Mouse (Mus musculus): ENCODE measurements around the gene Sclt1.
"Not testable (repeated sequence)": the region's sequence is repeated elsewhere in the genome, so short reads cannot be mapped to it uniquely, and the experiment has no call there.

Sclt1 gene

DNA sequence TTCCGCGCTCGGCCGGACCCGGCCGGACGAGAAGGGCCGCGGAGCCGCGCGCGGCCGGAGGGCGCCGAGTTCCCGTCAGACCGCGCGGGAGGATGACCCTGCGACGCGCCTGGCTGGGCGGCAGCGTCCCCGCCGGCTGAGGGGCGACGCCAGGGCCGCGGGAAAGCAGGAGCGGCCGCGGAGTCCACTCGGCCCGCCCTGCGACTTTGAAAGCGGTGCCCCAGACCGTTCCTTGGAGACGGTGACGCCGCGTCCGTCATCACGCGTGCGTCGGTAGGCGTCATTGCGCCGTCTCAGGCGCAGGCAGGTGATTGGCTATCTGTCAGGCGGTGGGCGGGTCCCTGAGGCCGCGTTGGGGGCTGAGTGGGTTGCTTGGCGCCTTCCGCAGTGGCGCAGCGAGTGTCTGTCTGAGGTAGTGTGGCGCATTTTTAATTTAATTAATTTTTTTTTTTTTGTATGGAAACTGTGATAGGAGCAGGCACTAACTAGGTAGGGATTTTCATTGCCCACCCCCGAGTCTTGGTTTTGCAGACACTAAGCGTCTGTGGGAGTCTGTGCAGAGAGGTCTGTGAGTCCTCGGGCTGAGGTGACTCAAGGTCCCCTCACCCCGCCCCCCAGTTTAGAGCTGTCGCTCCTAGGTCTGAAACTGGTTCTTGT, at the start of gene Sclt1, which contains the start of gene D3Ertd751e:
Gene Sclt1 (minus strand): TSS at position 237 of the 657 bp plus-strand sequence.
Gene D3Ertd751e (plus strand): TSS at position 334 of the 657 bp plus-strand sequence.
- DNase-seq (ENCODE audit: low read depth, low spot score): peak; percentile 99

DNA sequence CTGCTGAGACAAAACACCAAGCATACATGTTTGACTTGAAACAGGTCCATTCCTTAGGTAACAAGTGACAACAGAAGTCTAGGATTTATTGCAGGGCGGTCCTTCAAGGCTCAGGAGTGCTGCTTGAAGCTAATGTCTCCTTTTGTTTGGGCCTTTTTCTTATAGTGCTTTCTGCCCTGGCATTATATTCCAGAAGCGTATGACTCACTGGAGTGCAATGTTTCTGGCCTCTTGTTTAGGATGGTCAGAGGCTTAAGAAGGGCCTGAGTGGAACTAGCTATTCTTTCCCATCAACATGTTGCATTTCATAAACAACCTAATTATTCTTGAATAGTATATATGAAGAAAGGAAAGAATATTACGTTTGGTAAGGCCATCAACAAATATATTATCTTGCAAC, 19.8 kb upstream of the Sclt1 start:
- DNase-seq (ENCODE audit: low read depth, low spot score): no peak

DNA sequence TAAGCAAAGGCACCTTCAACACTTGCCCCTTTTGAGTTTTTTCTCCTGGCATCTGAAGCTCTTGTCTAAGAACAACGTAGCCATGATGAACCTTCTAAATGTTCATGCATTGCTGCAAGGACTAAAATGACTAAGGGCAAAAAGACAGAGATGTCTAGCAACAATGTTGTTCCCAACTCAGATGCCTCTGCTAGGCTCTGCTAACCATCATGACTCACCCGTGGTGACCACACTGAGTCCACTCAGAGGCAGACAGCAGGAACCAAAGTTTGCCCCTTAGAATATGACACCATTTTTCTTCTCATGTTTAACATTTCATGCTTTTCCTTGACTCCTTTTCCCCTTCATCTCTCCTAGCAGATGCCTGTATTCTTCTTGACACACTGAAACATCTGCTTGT, 12.2 kb upstream of the Sclt1 start:
- no peak for DNase-seq (ENCODE audit: low read depth, low spot score)

DNA sequence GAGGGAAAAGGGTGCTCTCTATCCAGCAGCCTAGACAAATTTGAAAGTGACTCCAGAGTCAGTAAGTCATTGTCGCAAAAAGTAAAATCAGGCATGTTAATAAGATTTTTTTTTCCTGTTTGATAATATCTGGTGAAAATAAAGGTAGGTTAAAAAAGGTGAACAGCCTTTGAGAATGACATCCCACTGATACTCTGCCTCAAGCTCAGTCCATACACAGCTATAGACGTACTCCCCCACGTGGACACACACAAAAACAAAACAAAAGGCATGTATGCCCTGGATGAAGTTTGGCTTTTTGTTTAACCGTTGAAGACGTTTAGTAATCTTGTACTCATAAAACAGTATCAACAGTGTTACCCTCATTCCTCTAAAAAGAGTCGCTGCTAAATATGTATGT, 1.1 kb upstream of the Sclt1 start:
- peak; percentile 64 for DNase-seq (ENCODE audit: low read depth, low spot score)

DNA sequence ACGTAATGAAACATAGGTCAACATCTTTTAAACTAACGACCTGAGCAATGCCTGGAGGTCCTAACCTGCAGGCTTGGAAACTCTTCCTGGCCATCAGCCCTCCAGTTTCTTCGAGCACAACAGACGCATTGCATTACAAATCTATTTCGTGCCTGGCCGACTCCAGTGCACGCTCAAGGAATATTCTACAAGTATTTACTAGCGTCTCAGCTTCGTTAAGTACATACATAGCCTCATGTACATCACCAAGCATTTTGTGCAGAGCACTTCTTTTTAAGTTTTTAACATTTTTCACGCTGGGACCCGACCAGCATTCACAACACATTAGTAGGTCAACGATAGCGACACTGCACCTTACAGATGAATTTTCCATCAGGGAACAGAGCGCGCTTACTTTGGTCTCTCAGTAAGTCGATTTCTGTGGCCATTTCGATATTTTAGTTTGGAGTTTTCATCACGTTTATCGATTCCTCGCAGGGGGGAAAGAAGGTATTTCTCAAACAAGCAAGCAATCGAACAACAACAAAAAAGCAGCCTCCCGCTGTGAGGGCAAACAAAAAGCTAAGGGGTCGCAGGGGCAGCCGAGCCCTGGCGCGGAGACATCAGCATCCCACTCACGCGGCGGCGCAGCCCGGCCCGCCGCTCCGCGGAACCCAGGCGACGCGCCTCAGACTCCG, 575 bp downstream of the Sclt1 start:
- peak; percentile 45 for DNase-seq (ENCODE audit: low read depth, low spot score)

DNA sequence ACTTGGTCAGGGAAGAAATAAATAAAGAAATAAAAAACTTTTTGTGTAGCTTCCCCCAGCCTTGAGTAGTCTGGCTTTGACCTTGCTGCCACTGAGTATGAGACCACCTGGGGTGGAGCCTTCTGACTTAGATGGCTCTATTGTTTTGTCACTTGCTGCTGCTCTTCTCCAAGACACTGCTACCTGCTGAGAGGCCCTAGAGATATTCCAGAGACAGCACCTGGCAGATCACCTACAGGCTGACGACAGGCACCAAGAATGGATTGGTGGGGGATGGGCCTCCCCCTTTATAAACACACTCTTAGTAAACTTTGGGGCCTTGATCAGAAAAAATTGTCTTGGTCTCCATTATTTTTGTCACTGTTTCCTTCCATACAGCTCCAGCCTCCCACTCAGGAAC, 46.6 kb downstream of the Sclt1 start:
- no peak for DNase-seq (ENCODE audit: low read depth, low spot score)

DNA sequence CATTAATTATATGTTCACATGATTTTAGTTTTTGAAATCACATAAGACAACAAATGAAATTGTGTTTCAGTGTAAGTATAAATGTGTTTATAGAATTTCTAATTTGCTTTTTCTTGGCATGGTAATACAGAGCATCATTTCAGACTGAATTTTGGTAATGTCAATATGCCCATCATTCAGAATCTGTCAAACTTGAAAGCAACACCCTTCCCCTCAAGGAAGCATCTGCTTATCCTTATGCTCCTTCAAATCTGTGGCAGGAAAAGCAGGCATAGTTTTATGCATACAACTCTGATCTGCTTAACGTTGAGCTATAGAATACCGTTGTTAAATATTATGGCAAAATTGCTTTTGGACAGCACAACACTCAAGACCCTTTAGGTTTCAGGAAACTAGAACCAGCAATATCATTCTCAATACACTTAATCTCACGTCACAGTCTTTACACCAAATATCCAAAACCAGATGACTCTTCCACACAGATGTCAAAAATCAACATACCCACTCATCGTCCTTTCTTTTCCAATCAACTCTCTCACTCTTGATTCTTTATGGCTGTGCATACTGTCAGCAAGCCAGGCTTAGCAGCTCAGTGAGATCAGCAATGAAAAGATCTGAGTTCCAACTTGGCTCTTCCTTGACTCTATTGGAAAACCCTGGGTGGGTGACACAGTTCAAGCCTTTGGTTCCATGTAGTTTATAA, 49.7 kb downstream of the Sclt1 start:
- DNase-seq (ENCODE audit: low read depth, low spot score): no peak

DNA sequence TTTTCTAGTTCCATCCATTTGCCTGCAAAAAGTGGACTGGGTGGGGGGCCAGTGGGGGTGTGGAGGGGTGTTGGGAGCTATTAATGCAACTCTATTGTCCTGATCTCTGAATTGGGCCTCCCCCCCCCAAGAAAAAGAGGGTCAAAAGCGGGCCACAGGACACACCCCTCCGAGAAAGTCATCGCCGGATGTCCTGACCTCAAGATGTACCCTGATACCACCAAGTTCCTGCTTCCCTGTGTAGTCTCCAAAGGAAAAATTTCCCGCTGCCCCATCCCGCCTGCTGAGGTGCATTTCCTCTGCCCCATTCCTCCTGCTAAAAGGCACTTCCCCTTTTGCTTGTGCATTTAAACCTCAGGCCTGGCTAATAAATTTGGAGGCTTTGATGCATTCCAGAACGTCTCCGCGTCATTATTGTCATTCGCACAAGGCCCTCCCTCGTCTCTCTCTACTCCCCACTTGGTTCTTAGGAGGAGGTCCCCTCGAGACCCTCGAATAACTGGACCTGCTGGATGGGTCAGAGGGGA, 52.1 kb downstream of the Sclt1 start:
- not testable (repeated sequence) for DNase-seq (ENCODE audit: low read depth, low spot score)

DNA sequence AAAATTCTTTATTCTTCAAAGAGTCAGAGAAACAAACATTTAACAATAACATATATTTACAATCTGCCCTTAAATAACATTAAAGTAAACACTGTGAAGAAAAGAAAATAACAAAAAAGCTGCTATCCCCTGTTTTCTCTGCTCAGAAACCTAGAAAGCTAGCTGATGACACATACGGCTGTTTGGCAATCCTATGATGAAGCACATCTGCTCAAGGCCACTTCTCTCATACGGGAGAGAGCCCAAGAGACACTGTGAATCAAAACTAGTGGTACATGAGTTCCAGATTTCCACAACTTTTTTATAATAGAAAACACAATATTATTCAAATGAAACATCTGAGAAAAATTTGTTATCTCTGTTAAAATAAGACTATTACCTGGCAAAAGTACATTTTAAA, 55.9 kb downstream of the Sclt1 start:
- no peak for DNase-seq (ENCODE audit: low read depth, low spot score)

DNA sequence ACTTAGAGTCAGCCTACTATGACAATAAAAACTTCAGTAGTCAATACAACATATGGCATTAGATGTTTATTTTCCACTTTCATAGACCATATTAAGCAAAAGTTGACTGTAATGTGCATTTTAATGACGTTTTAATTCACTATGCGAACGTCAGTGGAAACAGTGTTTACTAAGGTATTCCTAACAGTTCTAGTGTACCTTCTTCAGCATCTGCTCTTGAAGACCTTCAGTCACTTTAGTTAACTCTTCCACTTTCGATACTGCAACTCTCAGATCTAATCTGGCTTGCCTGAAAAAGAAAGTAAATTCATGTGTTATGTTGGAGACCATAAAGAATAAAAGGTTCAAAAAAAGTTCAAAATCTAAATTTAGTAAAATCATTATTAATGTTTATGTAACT, 60.2 kb downstream of the Sclt1 start:
- peak; percentile 43 for DNase-seq (ENCODE audit: low read depth, low spot score)

DNA sequence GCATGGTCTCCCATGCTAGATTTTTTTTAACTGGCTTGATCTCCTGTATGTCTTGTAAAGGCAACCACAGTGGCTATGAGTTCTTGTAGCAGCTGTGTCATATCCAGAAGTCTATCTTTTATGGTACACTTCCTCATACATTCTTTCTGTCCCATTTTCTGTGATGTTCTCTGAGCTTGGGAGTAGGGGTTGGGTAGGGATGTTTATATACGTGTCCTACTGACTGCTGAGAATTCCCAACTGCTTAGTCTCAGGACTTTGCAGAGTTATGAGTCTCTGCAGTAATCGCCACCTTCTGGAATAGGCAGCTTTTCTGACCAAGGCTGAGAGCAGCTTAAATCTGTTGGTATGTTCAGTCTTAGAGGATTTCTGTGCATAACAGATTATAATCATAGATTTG, 65.7 kb downstream of the Sclt1 start:
- no peak for DNase-seq (ENCODE audit: low read depth, low spot score)

DNA sequence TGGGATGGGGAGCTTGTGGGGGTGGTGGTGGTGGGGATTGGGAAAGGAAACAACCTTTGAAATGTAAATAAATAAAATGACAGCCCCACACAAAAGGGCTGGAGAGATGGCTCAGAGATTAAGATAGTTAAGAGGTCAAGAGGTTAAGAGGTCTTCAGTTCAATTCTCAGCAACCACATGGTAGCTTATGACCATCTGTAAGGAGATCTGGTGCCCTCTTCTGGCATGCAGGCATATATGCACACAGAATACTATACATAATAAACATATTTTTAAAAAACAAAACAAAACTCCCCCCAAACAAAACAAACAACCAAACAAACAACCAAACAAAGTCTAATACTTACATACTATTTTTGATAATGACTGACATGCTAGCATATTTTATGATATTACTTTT, 67.5 kb downstream of the Sclt1 start:
- peak; percentile 14 for DNase-seq (ENCODE audit: low read depth, low spot score)

DNA sequence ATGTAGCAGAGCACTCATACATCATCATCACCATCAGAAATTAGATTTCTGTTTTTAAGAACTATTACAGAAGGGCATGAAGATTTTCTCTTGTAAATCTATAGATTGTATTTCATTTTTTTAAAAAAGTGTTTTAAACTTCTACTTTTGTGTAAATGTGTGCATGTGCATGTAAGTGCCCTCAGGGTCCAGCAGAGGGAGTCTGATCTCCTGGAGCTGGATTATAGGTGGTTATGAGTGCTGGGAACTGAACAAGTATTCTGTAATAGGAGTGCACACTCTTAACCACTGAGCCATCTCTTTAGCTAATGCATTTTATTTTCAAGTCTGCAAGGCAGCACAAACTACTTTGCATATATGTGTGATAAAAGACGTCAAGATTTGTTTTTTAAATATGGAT, 86.7 kb downstream of the Sclt1 start:
- peak; percentile 5 for DNase-seq (ENCODE audit: low read depth, low spot score)

DNA sequence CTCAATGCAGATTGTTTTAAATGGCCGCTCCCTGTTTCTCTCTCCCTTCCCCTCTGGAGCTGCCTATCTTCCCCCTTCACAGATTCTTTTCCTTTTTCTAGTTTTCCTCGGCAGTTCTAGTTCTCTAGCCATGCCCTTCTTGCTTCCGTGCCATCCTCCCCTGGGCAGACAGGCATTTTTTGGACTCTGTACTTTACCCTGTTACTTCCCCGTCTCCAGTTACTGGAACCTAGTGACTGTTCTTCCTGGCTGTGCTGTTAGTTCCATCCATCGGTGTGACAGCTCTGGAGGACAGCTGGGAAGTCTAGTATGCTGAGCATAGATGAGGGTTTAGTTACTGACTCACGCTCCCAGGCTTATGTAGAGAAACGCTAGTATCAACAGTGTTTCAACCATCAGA, 121.3 kb downstream of the Sclt1 start:
- DNase-seq (ENCODE audit: low read depth, low spot score): no peak

DNA sequence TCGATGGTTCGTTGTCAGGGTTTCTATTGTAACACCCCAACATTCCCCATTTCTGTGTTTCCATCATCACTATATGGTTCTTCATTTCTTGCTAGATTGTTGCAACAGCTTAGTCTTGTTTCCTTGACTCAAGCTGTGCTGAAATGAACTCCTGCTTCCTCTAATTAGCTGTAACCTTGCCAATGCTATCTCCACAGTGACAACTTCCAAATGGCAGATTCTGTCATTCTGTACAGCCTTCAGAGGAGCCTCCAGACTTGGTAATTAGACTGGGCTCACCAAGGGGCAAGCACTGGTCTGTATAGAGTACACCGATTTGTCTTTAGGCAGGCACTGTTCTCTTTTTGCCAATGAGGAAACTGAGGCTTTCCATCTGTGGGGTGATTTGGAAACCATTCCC, 123.8 kb downstream of the Sclt1 start:
- DNase-seq (ENCODE audit: low read depth, low spot score): no peak

DNA sequence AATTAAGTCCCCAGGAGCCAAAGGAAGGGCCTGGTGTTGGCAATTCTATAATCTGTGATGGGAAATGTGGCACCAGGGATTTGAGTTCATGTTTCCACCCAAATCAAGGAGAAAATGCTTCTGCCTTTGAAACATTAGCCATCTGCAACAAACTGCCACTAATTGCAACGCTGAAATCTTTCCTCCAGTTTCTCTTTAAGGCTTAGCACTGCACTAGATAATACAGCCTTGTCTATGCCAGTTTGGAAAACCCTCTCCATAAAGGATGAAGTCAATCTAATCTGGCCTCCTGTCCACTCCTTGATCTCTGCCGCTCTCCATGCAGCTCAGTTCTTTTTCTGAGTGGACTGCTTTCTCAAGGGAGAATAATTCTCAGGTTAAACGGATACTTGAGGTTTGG, 124.3 kb downstream of the Sclt1 start:
- no peak for DNase-seq (ENCODE audit: low read depth, low spot score)

DNA sequence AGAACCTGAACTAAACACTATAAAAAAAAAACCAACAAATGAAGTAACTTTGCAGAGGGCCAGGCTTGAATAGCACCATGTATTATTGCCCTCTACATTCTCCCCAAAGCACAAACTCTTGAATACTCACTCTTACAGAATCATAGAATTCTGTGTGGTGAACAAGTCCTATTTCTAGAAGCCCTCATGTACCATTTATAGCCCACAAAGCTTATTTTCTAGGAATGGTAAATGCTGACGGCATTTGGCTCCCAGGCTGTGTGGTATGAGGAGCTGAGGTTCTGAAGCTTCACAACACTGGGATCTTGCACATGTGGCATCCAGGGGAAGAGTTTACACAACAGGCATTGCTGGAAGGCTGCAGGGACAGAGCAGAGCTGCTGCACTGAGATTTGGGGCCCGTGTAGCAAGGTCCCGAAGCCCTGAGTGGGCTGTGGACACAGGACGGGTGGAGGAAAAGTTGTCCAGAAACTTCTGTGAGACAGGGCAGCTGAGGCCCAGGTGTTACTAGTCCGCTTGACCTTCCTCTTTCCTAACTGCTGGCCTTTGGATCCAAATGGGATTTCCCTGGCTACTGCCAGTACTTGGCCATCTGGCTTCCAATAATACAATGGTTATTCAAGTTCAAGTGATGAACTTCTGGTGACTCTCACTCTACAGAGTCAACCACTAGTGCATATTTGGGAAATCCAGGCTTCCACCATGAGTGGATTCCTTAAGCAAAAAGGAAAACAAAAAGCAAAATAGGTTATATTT, 127.9 kb downstream of the Sclt1 start:
- no peak for DNase-seq (ENCODE audit: low read depth, low spot score)

DNA sequence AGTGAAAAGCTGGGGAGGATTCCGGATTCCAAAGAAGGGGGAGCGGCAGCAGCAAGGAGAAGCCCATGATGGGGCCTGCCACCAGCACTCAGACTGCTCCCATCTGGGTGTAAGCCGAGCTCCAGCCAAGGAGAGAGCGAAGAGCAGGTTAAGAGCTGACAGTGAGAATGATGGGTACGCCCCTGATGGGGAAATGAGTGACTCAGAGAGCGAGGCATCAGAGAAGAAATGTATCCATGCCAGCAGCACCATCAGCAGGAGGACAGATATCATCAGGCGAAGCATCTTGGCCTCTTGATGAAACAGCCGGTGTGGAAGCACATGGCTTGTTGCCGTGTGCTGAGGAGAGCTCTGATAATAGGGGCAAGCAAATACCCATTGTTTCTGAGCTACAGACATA, 128.6 kb downstream of the Sclt1 start:
- DNase-seq (ENCODE audit: low read depth, low spot score): no peak

DNA sequence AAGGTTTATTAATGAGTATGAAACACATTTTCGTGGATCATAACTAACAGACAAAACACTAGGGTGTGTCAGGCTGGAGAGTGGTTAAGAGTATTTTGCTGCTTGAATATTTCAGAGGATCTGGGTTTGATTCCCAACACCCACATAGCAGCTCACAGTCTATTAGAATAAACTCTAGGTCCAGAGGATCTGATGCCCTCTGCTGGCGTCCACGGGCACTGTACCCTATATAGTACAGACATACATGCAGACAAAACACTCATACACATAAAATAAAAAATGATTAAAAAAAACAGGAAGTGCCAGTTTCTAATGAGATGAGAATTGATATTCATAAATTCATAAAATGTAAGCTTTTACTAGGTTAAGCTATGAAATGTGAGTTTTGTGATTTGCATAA, 130.1 kb downstream of the Sclt1 start:
- peak; percentile 24 for DNase-seq (ENCODE audit: low read depth, low spot score)

DNA sequence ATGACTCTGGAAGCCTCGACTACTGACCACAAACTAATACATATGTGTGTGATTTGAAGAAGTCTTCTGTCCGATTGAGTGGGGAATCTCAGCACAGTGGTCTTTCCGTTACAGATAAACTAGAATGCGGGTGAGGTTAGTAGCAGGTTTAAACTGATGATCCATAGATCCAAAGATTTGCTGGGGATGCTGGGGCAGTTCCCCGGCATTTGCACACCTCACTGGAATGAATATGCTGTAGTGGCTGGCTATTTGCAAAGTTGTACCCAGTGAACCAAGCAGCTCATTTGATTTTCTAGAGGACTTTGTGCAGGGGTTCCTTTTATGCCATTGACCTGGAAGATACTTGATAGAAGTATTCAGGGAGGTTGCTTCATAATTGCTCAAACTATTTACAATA, 133.2 kb downstream of the Sclt1 start:
- no peak for DNase-seq (ENCODE audit: low read depth, low spot score)

DNA sequence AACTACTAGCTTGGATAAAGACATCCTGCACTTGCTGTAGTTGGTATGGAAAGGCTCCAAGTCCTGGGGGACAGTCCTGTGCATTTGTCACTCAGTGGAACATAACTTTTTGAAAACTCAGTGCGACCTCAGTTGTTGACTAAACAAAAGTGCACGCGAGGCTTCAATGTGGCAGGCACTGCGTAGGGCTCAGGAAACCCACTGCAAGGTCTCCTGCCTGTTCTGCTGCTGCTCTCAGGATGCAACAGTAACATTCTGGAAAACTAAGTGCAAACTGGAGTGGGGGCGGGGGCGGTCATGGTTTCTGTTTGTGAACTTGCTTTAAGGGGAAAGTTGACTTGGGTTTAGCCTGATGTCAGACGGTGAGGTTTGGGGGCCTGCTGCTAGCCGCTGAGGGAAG, 134.8 kb downstream of the Sclt1 start:
- DNase-seq (ENCODE audit: low read depth, low spot score): no peak

DNA sequence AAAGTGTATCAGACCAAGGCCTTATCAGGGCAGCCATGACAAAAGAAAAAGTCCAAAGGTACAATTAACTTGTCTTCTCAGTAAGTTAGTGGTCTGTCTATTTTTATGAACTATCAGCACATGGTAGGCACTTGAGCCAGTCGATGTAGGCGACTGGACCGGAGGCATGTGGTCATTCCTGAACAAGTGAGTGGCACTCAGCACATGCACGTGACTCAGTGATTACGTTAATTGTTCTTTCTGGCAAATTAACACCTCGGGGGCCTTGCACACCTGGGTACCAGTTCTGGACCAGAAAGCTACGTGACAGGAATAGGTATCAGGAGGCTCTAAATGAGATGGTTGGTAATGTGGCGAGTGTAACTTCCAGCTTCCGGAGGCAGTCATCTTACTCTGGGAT, 135.3 kb downstream of the Sclt1 start:
- DNase-seq (ENCODE audit: low read depth, low spot score): no peak
